Mouse (Mus musculus) hindbrain, embryonic 15.5 days (tissue): ENCODE data around the gene Pip5k1c. TPM values are rescaled to one million over a fixed set of nuclear protein-coding genes. Genes with fewer than 3 reads are reported as not detected.
A peak's percentile ranks its signal among the peaks of the same experiment; 100 is the strongest.

Experiments used
- ATAC-seq: fragments of 200-750 bp; cut with Nextera tagmentation; 2 replicates; pipeline ENCODE4 v1.8.0; 2017; ENCODE audit warnings: low read depth, moderate number of reproducible peaks, moderate TSS enrichment; ENCODE audit not compliant: low FRiP score
- H3K27ac ChIP-seq: fragments of 300-500 bp; sonication (generic); replicated peaks from 2 replicates; pipeline ENCODE4 v1.5.1; 2015; ENCODE audit warnings: mild to moderate bottlenecking, inconsistent platforms
- H3K27me3 ChIP-seq: fragments of 300-500 bp; sonication (generic); 2 replicates; pipeline ENCODE4 v1.6.1; 2015; ENCODE audit warnings: control low read depth, inconsistent platforms
- H3K36me3 ChIP-seq: fragments of 300-500 bp; sonication (generic); 2 replicates; pipeline ENCODE4 v1.6.1; 2015; ENCODE audit warnings: control low read depth, inconsistent platforms
- H3K4me1 ChIP-seq: fragments of 300-500 bp; sonication (generic); replicated peaks from 2 replicates; pipeline ENCODE4 v1.6.1; 2015; ENCODE audit warnings: control low read depth, inconsistent platforms
- H3K4me2 ChIP-seq: fragments of 300-500 bp; sonication (generic); 2 replicates; pipeline ENCODE4 v1.6.1; 2015; ENCODE audit warnings: moderate library complexity, mild to moderate bottlenecking, inconsistent platforms
- H3K4me3 ChIP-seq: fragments of 300-500 bp; sonication (generic); 2 replicates; pipeline ENCODE4 v1.5.1; 2015; ENCODE audit warnings: mild to moderate bottlenecking, inconsistent platforms
- H3K9ac ChIP-seq: fragments of 300-500 bp; sonication (generic); 2 replicates; pipeline ENCODE4 v1.6.1; 2015; ENCODE audit warnings: inconsistent platforms
- H3K9me3 ChIP-seq: fragments of 300-500 bp; sonication (generic); 2 replicates; pipeline ENCODE4 v1.6.1; 2016; ENCODE audit warnings: control low read depth, inconsistent platforms
- WGBS: fragments of 180-500 bp; shearing (Covaris S2); methylation state at CpG from one replicate; pipeline ENCODE4 v1.1.7; 2015; 5-methylcytosine and 5-hydroxymethylcytosine counted together
- polyA plus RNA-seq: library from polyadenylated mRNA; unstranded; fragments of >200 nt; fragmentation: Nextera tagmentation; extraction: Ambion mirVana; gene quantifications from 2 replicates; pipeline ENCODE4 v1.2.1, GENCODE M21; 2015

Gene Pip5k1c
- polyA plus RNA-seq, 1 experiment from 2014 or later: 151 TPM

DNA sequence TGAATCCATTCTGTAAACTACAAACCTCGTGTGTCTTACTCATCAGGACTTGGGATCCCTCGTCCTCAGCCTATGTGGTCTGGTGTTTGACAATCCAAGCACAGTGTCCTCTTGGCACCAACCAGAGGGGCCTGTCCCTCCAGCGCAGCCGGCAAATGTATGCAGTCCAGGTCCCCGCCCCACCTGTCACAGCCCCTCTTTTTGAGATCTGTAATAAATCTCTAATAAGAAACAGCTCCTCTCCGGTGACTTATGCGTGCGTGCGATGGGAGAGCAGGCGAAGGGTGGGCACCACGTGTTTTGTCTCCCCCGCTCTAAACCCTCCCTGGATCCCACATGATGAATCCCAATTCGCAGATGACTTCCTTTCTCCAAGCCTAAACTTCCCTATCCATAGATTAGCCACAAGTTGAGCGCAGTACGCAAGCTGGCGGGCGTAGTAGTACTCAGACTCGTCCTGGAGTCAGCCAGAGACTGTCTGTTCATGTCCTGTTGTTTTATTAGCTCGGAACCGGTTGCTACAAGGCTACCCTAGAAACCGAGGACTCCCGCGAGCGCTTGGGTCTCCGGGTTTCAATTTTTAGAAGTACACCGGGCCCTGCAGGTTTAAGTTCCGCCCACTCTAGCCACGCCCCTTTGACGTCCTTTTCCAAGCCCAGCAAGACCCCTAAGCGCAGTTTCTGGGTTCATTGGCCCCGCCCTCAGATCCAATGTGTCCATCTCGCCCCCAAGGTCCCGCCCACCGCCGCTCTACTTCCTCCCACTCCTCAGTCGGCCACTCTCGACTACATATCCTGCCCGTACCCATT is 27.2 kb downstream of the Pip5k1c start:
- Histone ChIP-seq H3K4me2 (peak overlapping the region; percentile 74), H3K9ac (peak overlapping the region; percentile 42), H3K9me3 (no peaks in the 10 kb centered on the region), H3K27me3 (no peaks in the 10 kb centered on the region), H3K36me3 (peaks cover 49% of the 10 kb centered on the region), H3K27ac (peak overlapping the region; percentile 93), H3K4me3 (peak overlapping the region; percentile 83), H3K4me1 (peaks cover 25% of the 10 kb centered on the region)
- under 1% methylated on average over 38 of the region's 38 CpGs for WGBS
- peak; percentile 35 for ATAC-seq

GRCm38 (mm10) chr10:81320550-81321347 is 28.0 kb downstream of the Pip5k1c start, which contains the start of gene Cactin:
Gene Cactin, plus strand, starts transcription at chr10:81321103.
- peak; percentile 96 for ATAC-seq
- Histone ChIP-seq H3K27me3 (no peaks in the 10 kb centered on the region), H3K4me1 (peaks cover 25% of the 10 kb centered on the region), H3K9me3 (no peaks in the 10 kb centered on the region), H3K4me3 (peak within 1 kb of the TSS; percentile 83), H3K36me3 (peaks cover 48% of the 10 kb centered on the region), H3K27ac (peak within 1 kb of the TSS; percentile 93), H3K9ac (peak within 1 kb of the TSS; percentile 79), H3K4me2 (peak within 1 kb of the TSS; percentile 74)
- WGBS: under 1% methylated on average over 68 of the region's 68 CpGs

DNA sequence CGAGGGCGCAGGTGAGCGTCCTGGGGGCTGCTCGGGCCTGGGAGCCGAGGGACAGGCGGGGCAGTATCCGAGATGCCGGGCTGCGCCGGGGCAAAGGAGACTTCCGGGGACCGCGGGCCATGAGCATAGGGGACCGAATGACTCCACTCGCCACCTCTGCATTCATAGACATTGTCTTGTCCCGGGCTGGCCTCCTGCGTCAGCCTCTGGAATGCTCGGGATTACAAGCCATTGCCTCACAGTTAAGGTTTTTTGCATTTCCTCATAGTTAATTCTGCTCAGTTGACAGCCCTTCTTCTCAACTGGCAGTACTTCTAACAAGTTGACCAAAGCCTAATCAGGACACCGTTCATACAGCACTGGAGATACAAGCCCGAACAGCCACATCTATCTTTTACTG is 28.7 kb downstream of the Pip5k1c start:
- 3% methylated on average over 20 of the region's 20 CpGs for WGBS
- Histone ChIP-seq H3K4me2 (peak overlapping the region; percentile 74), H3K9me3 (no peaks in the 10 kb centered on the region), H3K4me1 (peaks cover 25% of the 10 kb centered on the region), H3K27ac (peak overlapping the region; percentile 93), H3K9ac (peak overlapping the region; percentile 79), H3K36me3 (peaks cover 53% of the 10 kb centered on the region), H3K4me3 (peak overlapping the region; percentile 83), H3K27me3 (no peaks in the 10 kb centered on the region)
- no peak for ATAC-seq

GRCm38 (mm10) chr10:81322444-81322843 is 29.7 kb downstream of the Pip5k1c start:
- H3K9me3 ChIP-seq: no peaks in the 10 kb centered on the region
- peaks cover 58% of the 10 kb centered on the region for H3K36me3 ChIP-seq
- no peak overlapping the region for H3K9ac ChIP-seq
- no peaks in the 10 kb centered on the region for H3K27me3 ChIP-seq
- peaks cover 25% of the 10 kb centered on the region for H3K4me1 ChIP-seq
- 91% methylated on average over 27 of the region's 27 CpGs for WGBS
- ATAC-seq: no peak
- peak overlapping the region; percentile 83; the same call in 1 of the 2 replicates for H3K4me3 ChIP-seq
- H3K27ac ChIP-seq: no peak overlapping the region
- no peak overlapping the region for H3K4me2 ChIP-seq

GRCm38 (mm10) chr10:81323141-81323775 is 30.5 kb downstream of the Pip5k1c start:
- peaks cover 50% of the 10 kb centered on the region for H3K36me3 ChIP-seq
- WGBS: 94% methylated on average over 23 of the region's 23 CpGs
- no peaks in the 10 kb centered on the region for H3K27me3 ChIP-seq
- no peaks in the 10 kb centered on the region for H3K9me3 ChIP-seq
- H3K4me1 ChIP-seq: peaks cover 25% of the 10 kb centered on the region
- no peak overlapping the region for H3K9ac ChIP-seq
- no peak overlapping the region for H3K27ac ChIP-seq
- no peak for ATAC-seq
- H3K4me2 ChIP-seq: no peak overlapping the region
- H3K4me3 ChIP-seq: no peak overlapping the region

- Histone ChIP-seq H3K27me3 (no peaks in the 10 kb centered on the region), H3K4me3 (no peak overlapping the region), H3K9ac (no peak overlapping the region), H3K36me3 (peaks cover 46% of the 10 kb centered on the region), H3K4me1 (peaks cover 22% of the 10 kb centered on the region), H3K27ac (no peak overlapping the region), H3K4me2 (no peak overlapping the region), H3K9me3 (no peaks in the 10 kb centered on the region)
- 96% methylated on average over 18 of the region's 18 CpGs for WGBS
- ATAC-seq: no peak
These were observed 31.2 kb downstream of the Pip5k1c start for GRCm38 (mm10) chr10:81323791-81324530.

GRCm38 (mm10) chr10:81325176-81325575 is 32.4 kb downstream of the Pip5k1c start:
- ATAC-seq: no peak
- H3K4me1 ChIP-seq: peaks cover 11% of the 10 kb centered on the region
- no peaks in the 10 kb centered on the region for H3K9me3 ChIP-seq
- no peaks in the 10 kb centered on the region for H3K27me3 ChIP-seq
- no peak overlapping the region for H3K27ac ChIP-seq
- no peak overlapping the region for H3K4me2 ChIP-seq
- WGBS: 97% methylated on average over 21 of the region's 21 CpGs
- peaks cover 46% of the 10 kb centered on the region for H3K36me3 ChIP-seq
- no peak overlapping the region for H3K4me3 ChIP-seq
- no peak overlapping the region for H3K9ac ChIP-seq

- 95% methylated on average over 18 of the region's 18 CpGs for WGBS
- ATAC-seq: no peak
- peaks cover 46% of the 10 kb centered on the region for H3K36me3 ChIP-seq
These were observed 33.0 kb downstream of the Pip5k1c start for GRCm38 (mm10) chr10:81325781-81326180.

DNA sequence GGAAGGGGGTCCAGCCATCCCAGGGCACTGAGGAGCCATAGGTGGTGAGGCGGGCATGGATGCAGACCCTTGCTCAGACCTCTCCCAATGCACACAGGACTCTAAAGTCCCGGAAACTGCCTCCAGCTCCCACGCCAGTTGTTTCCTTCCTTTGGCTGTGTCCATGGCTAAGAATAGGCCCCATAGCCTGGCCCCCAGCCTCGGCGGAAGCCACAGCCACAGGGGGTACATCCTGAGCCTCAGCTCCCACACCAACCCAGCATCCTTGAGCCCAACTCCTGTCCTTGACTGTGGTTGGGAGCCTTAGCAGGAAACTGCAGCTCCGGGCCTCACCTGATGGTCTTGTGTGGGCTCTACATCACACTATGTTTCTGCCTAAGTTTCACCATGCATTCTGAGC is 34.1 kb downstream of the Pip5k1c start:
- 77% methylated on average over 6 of the region's 6 CpGs for WGBS
- H3K4me2 ChIP-seq: no peak overlapping the region
- no peak overlapping the region for H3K4me3 ChIP-seq
- H3K9me3 ChIP-seq: no peaks in the 10 kb centered on the region
- no peak for ATAC-seq
- peaks cover 46% of the 10 kb centered on the region for H3K36me3 ChIP-seq
- H3K4me1 ChIP-seq: peaks cover 7% of the 10 kb centered on the region
- H3K27ac ChIP-seq: 0 out of 2 replicates have a peak overlapping the region, but pooled peaks have one; percentile 8
- no peak overlapping the region for H3K9ac ChIP-seq
- 0 out of 2 replicates have a peak, but pooled peaks cover 3% of the 10 kb centered on the region for H3K27me3 ChIP-seq

More at GRCm38 (mm10) chr10:81325781-81326180, 33.0 kb downstream of the Pip5k1c start:
- Histone ChIP-seq H3K9me3 (no peaks in the 10 kb centered on the region), H3K9ac (no peak overlapping the region), H3K4me1 (peaks cover 11% of the 10 kb centered on the region), H3K4me3 (no peak overlapping the region), H3K4me2 (no peak overlapping the region), H3K27me3 (no peaks in the 10 kb centered on the region), H3K27ac (no peak overlapping the region)

DNA sequence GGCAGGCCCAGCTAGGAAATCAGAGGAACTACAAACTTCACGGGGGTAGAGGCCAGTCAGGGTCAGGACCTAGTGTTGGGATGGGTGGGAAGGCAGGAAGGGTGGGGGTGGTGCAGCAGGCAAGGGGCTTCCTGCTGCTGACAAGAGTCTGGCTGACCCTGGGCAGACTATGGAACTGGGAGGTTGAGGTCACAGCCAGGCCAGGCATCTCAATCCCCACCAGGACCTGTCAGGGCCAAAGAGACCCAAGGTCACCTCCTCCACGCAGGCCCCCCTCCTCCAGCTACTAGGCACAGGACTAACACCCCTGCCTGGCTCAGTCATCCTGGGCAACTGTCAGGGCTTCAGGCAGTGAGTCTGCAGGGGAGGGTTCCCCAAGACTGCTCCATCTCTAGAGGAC is 35.2 kb downstream of the Pip5k1c start:
- Histone ChIP-seq H3K4me3 (no peak overlapping the region), H3K9ac (no peak overlapping the region), H3K9me3 (no peaks in the 10 kb centered on the region), H3K4me2 (no peak overlapping the region), H3K27me3 (peaks cover 12% of the 10 kb centered on the region), H3K27ac (no peak overlapping the region), H3K36me3 (peaks cover 40% of the 10 kb centered on the region), H3K4me1 (no peaks in the 10 kb centered on the region)
- no peak for ATAC-seq
- 36% methylated on average over 2 of the region's 2 CpGs for WGBS

DNA sequence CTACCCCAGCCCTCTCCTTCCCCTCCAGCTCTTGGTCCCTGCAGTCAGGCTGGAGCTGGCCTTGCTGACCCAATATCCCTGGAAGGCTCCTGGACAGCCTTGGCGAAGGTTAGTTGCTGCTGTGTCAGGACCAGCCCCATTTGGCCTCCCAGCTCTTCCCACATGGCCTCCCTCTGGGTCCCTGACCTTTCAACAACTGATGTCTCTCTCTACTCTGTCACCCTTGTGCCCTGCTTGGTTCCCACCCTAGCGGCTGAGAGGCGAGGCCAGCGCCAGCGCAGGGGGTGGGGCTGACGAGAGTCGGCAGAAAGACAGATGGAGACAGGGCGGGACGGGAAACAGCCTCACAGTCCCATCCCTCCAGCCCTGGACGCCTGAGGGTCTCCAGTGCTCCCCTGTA is 35.6 kb downstream of the Pip5k1c start, which contains the start of gene Tbxa2r:
Tbxa2r (plus strand) TSS at position 346 of the 400 bp plus-strand sequence.
- no peaks in the 10 kb centered on the region for H3K9me3 ChIP-seq
- H3K9ac ChIP-seq: no peak within 1 kb of the TSS
- H3K36me3 ChIP-seq: peaks cover 36% of the 10 kb centered on the region
- H3K4me1 ChIP-seq: no peaks in the 10 kb centered on the region
- 11% methylated on average over 10 of the region's 10 CpGs for whole genome bisulfite sequencing
- H3K27ac ChIP-seq: no peak within 1 kb of the TSS; the same call in 1 of the 2 replicates
- ATAC-seq: no peak
- peaks cover 16% of the 10 kb centered on the region for H3K27me3 ChIP-seq
- 0 out of 2 replicates have a peak within 1 kb of the TSS, but pooled peaks have one; percentile 4 for H3K4me2 ChIP-seq
- H3K4me3 ChIP-seq: no peak within 1 kb of the TSS
